Mouse (Mus musculus): ENCODE measurements around the gene Map4k4.

Map4k4 gene

DNA sequence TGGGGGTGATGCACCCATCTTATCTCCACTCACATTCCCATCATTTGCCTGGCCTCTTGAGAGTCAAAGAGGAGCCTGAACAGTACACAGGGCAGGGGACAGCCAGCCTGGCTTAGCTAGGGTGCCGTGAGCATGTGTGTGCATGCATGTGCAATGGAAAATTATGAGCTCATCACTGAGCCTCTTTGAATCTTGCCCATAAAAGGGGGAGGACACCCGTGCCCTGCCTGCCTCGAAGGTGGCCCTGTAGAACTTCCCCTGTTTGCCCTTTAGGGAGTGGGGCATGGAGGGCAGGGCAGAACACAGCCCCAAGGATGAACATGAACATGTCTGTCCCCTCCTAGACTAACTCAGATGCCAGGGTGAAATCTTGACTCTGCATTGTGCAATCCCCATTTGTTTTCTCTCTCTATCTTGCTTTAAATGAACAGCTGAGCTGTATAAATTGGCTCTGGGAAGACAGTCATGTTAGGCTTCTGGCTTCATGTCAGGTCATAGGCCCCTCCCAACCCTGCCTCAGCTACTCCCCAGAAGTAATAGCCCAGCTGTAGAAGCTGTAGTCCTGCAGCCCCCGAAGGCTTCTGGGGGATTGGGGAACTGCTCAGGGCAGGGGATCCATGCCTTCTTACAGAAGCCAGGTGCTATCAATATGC, 158.5 kb downstream of the Map4k4 start:
- in situ Hi-C loops (cut with MboI; ENCODE audit: unreplicated experiment in 2 of 2), result no loop called here

DNA sequence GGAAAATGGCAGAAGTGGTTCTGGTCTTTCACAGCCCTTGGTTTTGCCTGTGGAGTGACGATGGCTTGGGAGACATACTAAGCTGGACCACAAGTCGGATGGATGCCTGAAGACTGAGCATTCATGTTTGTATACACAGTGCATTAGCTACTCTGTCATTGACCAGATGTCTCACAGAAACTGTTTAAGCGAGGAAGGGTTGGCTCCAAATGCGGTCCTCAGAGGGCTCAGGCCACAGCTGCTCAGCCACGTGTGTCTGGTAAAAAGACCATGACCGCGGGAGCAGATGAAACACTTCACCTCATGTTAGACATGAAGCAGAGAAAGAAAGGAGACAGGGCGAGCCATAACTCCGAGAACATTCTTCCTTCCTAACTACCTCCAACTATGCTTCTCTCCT, 160.6 kb downstream of the Map4k4 start:
- in situ Hi-C loops (cut with MboI; ENCODE audit: unreplicated experiment in 2 of 2), result no loop called here

DNA sequence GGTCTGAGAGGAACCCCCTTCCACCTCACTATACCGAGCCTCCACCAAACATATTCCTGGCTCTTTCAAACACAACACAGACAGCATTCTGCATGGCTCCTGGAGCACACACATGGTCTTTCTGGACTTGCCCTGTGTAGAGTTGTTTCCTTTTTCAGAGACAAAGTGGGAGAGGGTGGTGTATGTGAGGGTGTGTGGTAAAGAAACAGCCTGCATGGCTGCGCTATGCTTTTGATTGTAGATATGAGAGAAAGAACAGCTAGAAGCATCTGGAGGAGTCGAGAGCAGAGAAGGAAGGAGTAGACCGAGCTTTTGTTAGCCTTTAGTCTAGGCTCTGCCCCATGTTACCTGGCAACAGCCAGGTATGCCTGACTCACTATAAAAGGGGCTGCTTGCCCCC, 162.7 kb downstream of the Map4k4 start:
- in situ Hi-C loops (cut with MboI; ENCODE audit: unreplicated experiment in 2 of 2), result no loop called here

DNA sequence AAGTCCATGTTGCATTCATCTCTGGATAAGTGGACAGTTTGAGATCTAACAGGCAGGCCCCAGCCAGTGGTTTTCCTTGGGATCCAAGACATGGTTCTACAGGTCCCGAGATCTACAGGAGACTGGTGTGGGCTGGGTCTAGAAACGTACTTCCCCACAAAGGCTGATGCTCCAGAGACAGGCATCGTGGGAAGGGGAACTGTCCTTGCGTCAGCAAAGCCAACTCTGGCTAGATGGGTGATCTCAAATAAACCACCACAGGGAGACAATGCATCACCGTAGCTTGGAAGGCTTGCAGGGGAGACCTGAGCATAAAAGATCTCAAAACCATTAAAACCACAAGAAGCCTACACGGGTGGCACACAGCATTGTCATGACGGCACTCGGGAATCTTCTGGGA, 163.8 kb downstream of the Map4k4 start:
- in situ Hi-C loops (cut with MboI; ENCODE audit: unreplicated experiment in 2 of 2), result no loop called here

DNA sequence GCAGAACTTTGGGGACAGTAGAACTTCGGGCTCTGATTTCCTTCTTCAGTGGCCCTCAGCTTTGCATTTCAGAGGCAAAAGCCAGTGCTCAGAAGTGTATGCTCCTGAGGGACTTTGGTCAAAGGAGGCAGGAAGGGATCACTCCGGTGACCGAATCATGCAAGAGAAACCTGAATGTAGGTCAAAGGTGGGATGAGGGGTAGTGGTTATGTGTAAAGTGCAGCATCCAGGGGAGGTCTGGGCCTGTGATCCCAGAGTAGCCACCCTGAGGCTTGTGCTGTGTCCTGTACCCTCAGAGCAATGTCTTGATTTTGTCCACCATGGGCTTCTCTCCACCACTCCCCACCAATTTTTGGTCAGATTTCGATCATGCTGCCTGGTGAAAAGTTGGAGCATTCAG, 171.8 kb downstream of the Map4k4 start:
- in situ Hi-C loops (cut with MboI; ENCODE audit: unreplicated experiment in 2 of 2), result no loop called here

DNA sequence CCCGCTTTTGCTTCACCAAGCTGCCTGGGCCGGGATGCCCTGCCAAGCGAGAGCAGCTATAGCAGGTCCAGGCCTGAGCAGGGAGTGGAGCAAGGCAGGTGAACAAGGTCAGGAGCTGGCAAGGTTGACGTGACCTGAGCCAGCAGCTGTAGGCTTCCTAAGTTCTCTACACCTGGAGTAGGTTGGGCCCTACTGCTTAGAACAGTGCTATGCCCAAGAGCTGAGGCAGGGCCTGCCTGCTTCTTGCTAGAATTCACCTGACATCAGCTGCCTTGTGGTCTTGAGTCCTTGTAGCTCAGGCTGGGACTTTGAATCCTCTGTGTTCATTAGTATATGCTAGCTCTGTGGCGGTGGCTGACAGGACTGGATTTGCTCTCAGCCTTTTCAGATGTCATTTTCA, 173.1 kb downstream of the Map4k4 start, which contains the start of gene Il1r2:
Gene Il1r2, plus strand, starts transcription at position 301 of the 400 bp plus-strand sequence.
- in situ Hi-C loops (cut with MboI; ENCODE audit: unreplicated experiment in 2 of 2), result no loop called here
